Mouse (Mus musculus) limb, embryonic 13.5 days (tissue): ENCODE results near the gene Trem2. TPM values are rescaled to one million over a fixed set of nuclear protein-coding genes. Genes with fewer than 3 reads are reported as not detected.
"Not testable (repeated sequence)": the region's sequence is repeated elsewhere in the genome, so short reads cannot be mapped to it uniquely, and the experiment has no call there.

Source experiments
- ATAC-seq: fragments of 200-750 bp; cut with Nextera tagmentation; 2 replicates; pipeline ENCODE4 v1.8.0; 2017; ENCODE audit warnings: low read depth, moderate number of reproducible peaks, moderate TSS enrichment; ENCODE audit not compliant: low FRiP score
- H3K27ac ChIP-seq: fragments of 300-500 bp; sonication (generic); 2 replicates; pipeline ENCODE4 v1.5.1; 2015; ENCODE audit warnings: inconsistent platforms, mild to moderate bottlenecking, moderate library complexity
- H3K27me3 ChIP-seq: fragments of 300-500 bp; sonication (generic); 2 replicates; pipeline ENCODE4 v1.6.1; 2015; ENCODE audit warnings: mild to moderate bottlenecking, inconsistent platforms
- H3K36me3 ChIP-seq: fragments of 300-500 bp; sonication (generic); 2 replicates; pipeline ENCODE4 v1.6.1; 2015; ENCODE audit warnings: inconsistent platforms, mild to moderate bottlenecking, moderate library complexity
- H3K4me1 ChIP-seq: fragments of 300-500 bp; sonication (generic); 2 replicates; pipeline ENCODE4 v1.6.1; 2015; ENCODE audit warnings: inconsistent platforms
- H3K4me2 ChIP-seq: fragments of 300-500 bp; sonication (generic); replicated peaks from 2 replicates; pipeline ENCODE4 v1.6.1; 2015; ENCODE audit warnings: inconsistent platforms, mild to moderate bottlenecking, moderate library complexity
- H3K4me3 ChIP-seq: fragments of 300-500 bp; sonication (generic); 2 replicates; pipeline ENCODE4 v1.5.1; 2015; ENCODE audit warnings: moderate library complexity, mild to moderate bottlenecking, inconsistent platforms
- H3K9ac ChIP-seq: fragments of 300-500 bp; sonication (generic); 2 replicates; pipeline ENCODE4 v1.6.1; 2015; ENCODE audit warnings: mild to moderate bottlenecking, inconsistent platforms
- H3K9me3 ChIP-seq: fragments of 300-500 bp; sonication (generic); 2 replicates; pipeline ENCODE4 v1.6.1; 2016; ENCODE audit warnings: inconsistent platforms
- WGBS: fragments of 180-500 bp; shearing (Covaris S2); methylation state at CpG from one replicate; pipeline ENCODE4 v1.1.7; 2015; 5-methylcytosine and 5-hydroxymethylcytosine counted together
- polyA plus RNA-seq: library from polyadenylated mRNA; unstranded; fragments of >200 nt; fragmentation: Nextera tagmentation; extraction: Ambion mirVana; gene quantifications from 2 replicates; pipeline ENCODE4 v1.2.1, GENCODE M21; 2015

Gene Trem2
- polyA plus RNA-seq, 1 experiment from 2014 or later, result 3.6 TPM

DNA sequence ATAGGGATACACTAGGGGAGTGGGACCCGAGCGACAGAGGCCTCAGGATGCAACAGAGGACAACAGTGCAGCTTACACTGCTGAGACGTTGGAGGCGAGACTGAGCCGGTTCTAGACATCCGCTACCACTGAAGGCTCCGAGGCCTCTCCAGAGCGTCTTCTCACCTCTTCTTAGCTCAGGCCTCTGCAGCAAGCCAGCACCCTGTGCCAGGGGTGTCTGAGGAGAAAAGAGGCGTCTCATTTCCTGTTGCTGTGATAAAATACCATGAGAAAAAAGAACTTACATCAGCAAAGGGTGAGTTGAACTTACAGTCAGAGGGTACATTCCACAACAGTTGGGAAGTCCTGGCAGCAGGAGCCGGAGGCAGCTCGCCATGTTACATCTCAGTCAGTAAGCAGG, 20.6 kb upstream of the Trem2 start:
- no peaks in the 10 kb centered on the region for H3K9me3 ChIP-seq
- 83% methylated on average over 11 of the region's 11 CpGs for WGBS
- H3K4me1 ChIP-seq, result peaks cover 4% of the 10 kb centered on the region; the same call in 1 of the 2 replicates
- H3K27me3 ChIP-seq, result no peaks in the 10 kb centered on the region
- H3K9ac ChIP-seq, result no peak overlapping the region
- no peak overlapping the region for H3K27ac ChIP-seq
- no peak overlapping the region for H3K4me2 ChIP-seq
- H3K36me3 ChIP-seq, result no peaks in the 10 kb centered on the region
- H3K4me3 ChIP-seq, result no peak overlapping the region
- ATAC-seq, result no peak

DNA sequence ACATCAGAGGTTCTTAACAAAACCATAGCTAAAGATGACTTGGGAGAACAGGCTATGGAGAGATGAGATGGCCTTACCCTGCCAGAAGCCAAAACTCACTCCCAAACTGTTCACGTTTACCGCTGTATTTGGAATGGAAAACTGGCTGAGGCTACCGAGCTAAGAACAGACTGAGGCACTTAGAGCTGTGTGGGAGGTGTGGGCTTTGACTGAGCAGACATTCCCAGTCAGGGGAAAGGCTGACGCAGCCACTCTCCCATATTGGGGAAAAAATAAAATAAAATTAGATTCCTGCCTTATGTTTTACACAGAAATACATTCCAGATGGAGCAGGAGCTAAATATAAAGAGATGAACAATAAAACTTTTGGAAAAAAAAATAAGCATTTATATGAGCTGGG, 19.5 kb upstream of the Trem2 start:
- Histone ChIP-seq H3K27ac (peak overlapping the region; percentile 1; the same call in 1 of the 2 replicates), H3K9me3 (no peaks in the 10 kb centered on the region), H3K4me2 (no peak overlapping the region), H3K36me3 (no peaks in the 10 kb centered on the region), H3K4me1 (peaks cover 4% of the 10 kb centered on the region; the same call in 1 of the 2 replicates), H3K27me3 (no peaks in the 10 kb centered on the region), H3K4me3 (no peak overlapping the region), H3K9ac (no peak overlapping the region)
- peak; percentile 69 for ATAC-seq
- 43% methylated on average over 4 of the region's 4 CpGs for WGBS

DNA sequence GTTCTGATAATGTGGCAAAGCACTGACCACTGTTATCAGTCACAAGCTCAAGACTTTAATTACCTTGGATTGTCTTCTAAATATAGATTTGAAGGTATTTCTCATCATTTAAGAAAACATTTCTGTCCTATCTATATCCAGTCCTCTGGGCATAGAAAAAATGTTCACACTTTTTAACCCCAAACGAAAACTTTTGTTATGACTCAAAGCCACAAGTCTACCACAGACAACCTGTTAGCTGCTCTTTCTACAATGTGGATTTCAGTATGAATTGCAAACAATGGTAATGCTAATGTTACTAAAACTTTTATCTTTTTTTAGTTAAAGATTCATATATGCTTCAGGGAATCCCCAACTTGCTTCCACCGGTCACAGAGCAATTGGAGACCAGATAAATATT, 13.7 kb upstream of the Trem2 start:
- 85% methylated on average over 2 of the region's 2 CpGs for WGBS
- no peaks in the 10 kb centered on the region for H3K4me1 ChIP-seq
- no peak for ATAC-seq
- H3K4me2 ChIP-seq, result no peak overlapping the region
- no peak overlapping the region for H3K9ac ChIP-seq
- H3K27ac ChIP-seq, result no peak overlapping the region
- no peak overlapping the region for H3K4me3 ChIP-seq
- no peaks in the 10 kb centered on the region for H3K9me3 ChIP-seq
- no peaks in the 10 kb centered on the region for H3K27me3 ChIP-seq
- H3K36me3 ChIP-seq, result no peaks in the 10 kb centered on the region

DNA sequence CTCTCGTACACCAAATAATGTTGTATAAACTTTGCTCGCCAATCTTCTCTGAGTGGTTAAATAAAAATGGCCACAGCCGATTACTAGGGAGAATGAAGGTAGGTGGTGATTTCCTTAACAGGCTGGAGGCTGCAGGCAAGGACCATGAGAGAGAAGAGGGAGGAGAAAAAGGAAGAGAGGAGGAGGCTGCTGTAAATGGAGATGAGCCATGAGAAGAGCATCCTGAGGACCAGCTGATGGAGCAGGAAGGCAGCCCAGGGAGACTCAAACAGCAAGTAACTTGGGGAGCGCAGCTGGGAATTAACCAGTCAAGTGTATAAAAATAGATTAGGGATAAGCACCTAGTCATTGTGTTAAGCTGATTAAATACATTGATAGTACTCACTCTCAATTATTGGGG, 12.0 kb upstream of the Trem2 start:
- no peaks in the 10 kb centered on the region for H3K27me3 ChIP-seq
- H3K4me1 ChIP-seq, result no peaks in the 10 kb centered on the region
- no peak overlapping the region for H3K4me3 ChIP-seq

DNA sequence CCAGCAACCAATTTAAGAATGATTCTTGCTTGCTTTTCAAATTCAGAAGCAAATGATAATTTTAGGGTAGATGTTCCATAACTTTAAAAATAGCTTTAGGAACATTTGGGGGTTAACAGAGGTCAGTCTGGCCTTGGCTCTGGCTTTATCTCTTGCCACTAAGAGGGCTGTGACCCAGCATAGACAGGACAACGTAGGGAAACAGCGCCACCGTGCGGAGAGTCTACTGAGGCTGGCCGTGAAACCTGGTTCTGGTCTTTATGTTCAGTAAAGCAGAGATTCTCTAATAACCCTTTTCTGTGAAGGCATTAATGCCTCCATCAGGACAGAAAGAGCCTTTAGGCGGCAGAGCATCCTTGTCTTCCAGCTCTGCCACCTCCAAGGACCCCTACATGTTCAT, 9.3 kb upstream of the Trem2 start:
- H3K4me3 ChIP-seq, result no peak overlapping the region
- no peaks in the 10 kb centered on the region for H3K27me3 ChIP-seq
- under 1% methylated on average over 6 of the region's 6 CpGs for WGBS
- no peak overlapping the region for H3K9ac ChIP-seq
- no peak overlapping the region for H3K4me2 ChIP-seq
- ATAC-seq, result no peak
- H3K36me3 ChIP-seq, result no peaks in the 10 kb centered on the region
- H3K4me1 ChIP-seq, result no peaks in the 10 kb centered on the region
- H3K9me3 ChIP-seq, result no peaks in the 10 kb centered on the region
- no peak overlapping the region for H3K27ac ChIP-seq

More for the DNA sequence above, 12.0 kb upstream of the Trem2 start:
- no peak overlapping the region for H3K4me2 ChIP-seq
- no peak for ATAC-seq
- H3K9me3 ChIP-seq, result no peaks in the 10 kb centered on the region
- H3K9ac ChIP-seq, result no peak overlapping the region
- WGBS, result 94% methylated on average over 4 of the region's 4 CpGs
- no peaks in the 10 kb centered on the region for H3K36me3 ChIP-seq
- H3K27ac ChIP-seq, result no peak overlapping the region

DNA sequence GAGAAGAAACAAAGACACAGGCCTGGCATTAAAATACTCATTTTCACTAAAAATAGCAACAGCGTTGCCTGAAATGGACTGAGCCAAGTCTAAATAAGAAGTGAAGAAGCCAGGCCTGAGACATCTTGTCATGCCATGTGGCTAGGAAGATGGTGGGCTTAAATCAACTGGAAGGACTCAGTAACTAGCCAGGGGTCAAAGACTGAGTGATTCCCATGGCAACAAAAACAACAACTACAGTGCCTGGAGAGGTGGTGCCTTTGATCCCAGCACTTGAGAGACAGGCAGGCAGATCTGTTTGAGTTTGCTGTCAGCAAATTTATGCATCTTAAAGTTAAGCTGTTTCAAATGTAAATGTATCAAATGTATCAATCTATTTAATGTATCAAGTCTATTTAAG, 5.9 kb upstream of the Trem2 start:
- no peak for ATAC-seq
- Histone ChIP-seq H3K36me3 (no peaks in the 10 kb centered on the region), H3K4me3 (no peak overlapping the region), H3K9ac (no peak overlapping the region), H3K4me2 (no peak overlapping the region), H3K27ac (no peak overlapping the region), H3K9me3 (no peaks in the 10 kb centered on the region), H3K27me3 (no peaks in the 10 kb centered on the region), H3K4me1 (no peaks in the 10 kb centered on the region)
- 88% methylated on average over 1 of the region's 1 CpGs for WGBS

DNA sequence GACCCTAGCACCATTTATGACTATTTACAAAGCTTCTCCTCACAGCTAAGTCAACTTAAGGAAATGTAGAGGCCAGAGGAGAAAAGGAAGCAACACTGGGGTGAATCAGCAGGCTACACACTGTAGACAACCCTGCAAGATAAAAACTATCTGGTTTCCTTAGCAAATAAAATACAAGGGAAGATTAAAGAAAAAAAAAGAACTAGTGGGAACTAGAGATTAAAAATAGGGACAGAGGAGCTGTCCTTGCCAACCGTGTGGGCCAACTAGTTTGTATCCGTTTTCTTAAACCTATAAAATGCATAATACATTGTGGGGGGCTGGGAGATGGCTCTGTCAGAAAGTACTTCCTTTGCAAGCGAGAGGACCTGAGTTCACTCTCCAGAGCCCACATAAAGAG, 4.3 kb upstream of the Trem2 start:
- H3K4me2 ChIP-seq, result no peak overlapping the region
- H3K9me3 ChIP-seq, result no peaks in the 10 kb centered on the region
- H3K36me3 ChIP-seq, result no peaks in the 10 kb centered on the region
- H3K27me3 ChIP-seq, result no peaks in the 10 kb centered on the region
- H3K27ac ChIP-seq, result no peak overlapping the region
- WGBS, result 63% methylated on average over 3 of the region's 3 CpGs
- ATAC-seq, result no peak
- no peak overlapping the region for H3K4me3 ChIP-seq
- H3K9ac ChIP-seq, result no peak overlapping the region
- H3K4me1 ChIP-seq, result no peaks in the 10 kb centered on the region

DNA sequence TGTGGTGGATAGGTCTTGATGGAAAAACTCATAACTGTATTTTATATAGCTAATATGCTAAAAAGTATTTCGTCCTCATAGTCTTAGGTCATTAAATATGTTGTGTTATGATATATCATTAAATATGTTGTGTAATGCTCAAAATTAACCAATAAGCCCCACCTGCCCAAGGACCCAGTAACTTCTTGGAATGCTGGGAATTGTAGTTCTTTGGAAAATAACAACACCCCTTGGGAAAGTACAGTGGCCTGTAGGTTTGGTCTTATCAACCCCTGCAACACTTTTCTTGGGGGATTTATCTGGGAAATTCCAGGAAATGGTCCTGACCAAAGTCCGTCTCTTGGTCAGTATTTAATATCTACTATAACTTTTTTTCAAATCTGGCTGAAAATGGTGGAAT, 3.1 kb upstream of the Trem2 start:
- H3K27ac ChIP-seq, result no peak overlapping the region
- H3K4me1 ChIP-seq, result no peaks in the 10 kb centered on the region
- no peak overlapping the region for H3K9ac ChIP-seq
- H3K9me3 ChIP-seq, result no peaks in the 10 kb centered on the region
- no peaks in the 10 kb centered on the region for H3K36me3 ChIP-seq
- no peak overlapping the region for H3K4me2 ChIP-seq
- H3K4me3 ChIP-seq, result no peak overlapping the region
- no peaks in the 10 kb centered on the region for H3K27me3 ChIP-seq
- no peak for ATAC-seq
- 79% methylated on average over 2 of the region's 2 CpGs for WGBS

DNA sequence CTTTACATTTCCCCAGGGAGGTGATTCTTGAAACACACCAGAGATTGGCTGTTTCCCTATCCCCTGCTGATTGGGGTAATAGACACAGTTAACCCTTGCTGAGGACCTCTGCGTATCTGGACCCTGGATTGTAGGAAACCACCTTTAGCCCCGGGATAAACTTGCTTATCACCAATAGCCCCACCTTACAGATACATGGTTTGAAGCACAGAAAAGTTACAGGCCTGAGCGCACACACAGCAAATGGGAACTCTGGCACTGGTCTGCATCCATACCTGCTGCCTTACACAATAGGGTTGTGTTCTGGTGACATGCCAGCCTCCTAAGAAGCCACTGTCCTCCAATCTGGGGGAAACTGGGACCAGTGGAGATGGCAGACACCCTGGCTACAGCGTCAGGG, 377 bp upstream of the Trem2 start:
- Histone ChIP-seq H3K27me3 (no peaks in the 10 kb centered on the region), H3K4me2 (no peak overlapping the region), H3K27ac (no peak overlapping the region), H3K4me3 (no peak overlapping the region), H3K9me3 (no peaks in the 10 kb centered on the region), H3K9ac (no peak overlapping the region), H3K4me1 (no peaks in the 10 kb centered on the region), H3K36me3 (no peaks in the 10 kb centered on the region)
- 79% methylated on average over 4 of the region's 4 CpGs for WGBS
- no peak for ATAC-seq

DNA sequence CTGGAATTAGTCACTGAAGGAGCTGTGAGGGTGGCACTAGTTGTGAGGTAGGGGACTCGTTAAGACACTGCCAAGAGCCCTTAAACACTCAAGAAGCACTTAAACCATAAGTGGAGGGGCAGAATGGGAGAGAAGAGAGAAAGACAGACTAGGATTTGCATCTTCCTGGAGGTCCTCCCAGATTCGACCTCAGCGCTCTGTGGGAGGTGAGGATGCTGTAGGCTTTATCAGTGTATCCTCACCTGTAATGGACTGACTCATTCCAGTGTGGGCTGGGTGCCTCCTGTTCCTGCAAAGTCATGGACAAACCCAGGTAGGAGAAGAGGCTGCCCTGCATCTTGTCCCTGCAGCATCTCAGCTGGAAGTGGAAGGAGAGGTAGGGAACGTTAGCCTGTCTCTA, 633 bp downstream of the Trem2 start:
- Histone ChIP-seq H3K9me3 (no peaks in the 10 kb centered on the region), H3K27me3 (no peaks in the 10 kb centered on the region), H3K27ac (no peak overlapping the region), H3K36me3 (no peaks in the 10 kb centered on the region), H3K4me3 (no peak overlapping the region), H3K4me1 (no peaks in the 10 kb centered on the region), H3K4me2 (no peak overlapping the region), H3K9ac (no peak overlapping the region)
- no peak for ATAC-seq
- WGBS, result 58% methylated on average over 4 of the region's 4 CpGs

DNA sequence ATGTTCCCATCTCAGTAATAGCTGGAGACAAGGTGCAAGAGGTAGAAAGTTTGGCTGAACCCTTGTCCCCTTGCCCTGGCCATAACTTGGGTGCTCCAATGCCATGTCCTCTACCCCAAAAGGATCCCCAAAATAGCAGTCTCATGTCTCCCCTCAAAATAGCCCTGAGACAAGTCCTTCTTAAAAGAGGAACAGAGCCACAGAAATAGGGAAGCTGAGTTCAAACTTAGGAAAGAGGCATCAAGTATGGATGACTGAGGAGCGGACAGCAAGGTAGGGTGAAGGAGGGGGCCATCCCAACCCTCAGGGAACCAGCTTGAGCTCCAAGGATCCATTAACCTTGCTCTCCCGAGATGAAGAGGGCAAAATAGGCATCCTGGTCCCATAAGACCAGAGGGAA, 1.1 kb downstream of the Trem2 start:
- no peak overlapping the region for H3K4me2 ChIP-seq
- no peak overlapping the region for H3K9ac ChIP-seq
- H3K27me3 ChIP-seq, result no peaks in the 10 kb centered on the region
- 70% methylated on average over 2 of the region's 2 CpGs for WGBS
- no peak for ATAC-seq
- H3K36me3 ChIP-seq, result no peaks in the 10 kb centered on the region
- no peak overlapping the region for H3K4me3 ChIP-seq
- no peaks in the 10 kb centered on the region for H3K9me3 ChIP-seq
- H3K27ac ChIP-seq, result no peak overlapping the region
- H3K4me1 ChIP-seq, result no peaks in the 10 kb centered on the region

DNA sequence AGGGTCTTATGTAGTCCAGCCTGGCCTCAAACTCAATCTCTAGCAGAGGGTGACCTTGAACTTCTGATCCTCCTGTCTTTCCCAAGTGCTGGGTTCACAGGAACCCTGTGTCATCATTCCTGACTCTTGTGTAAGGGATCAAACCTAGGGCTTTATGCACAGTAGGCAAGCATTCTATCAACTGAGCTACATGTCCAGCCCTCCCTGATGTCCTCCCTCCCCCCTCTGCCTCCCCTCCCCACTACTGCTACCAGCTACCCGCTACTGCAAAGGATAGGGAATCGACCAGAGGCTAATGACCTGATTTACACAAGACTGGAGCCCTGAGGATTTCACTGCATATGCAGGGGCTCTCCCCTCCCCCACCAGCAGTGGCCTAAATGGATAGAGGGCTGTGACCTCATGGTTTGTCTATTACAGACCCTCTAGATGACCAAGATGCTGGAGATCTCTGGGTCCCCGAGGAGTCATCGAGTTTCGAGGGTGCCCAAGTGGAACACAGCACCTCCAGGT, 4.5 kb downstream of the Trem2 start:
- WGBS, result 71% methylated on average over 5 of the region's 5 CpGs
- H3K27me3 ChIP-seq, result no peaks in the 10 kb centered on the region
- H3K9ac ChIP-seq, result no peak overlapping the region
- no peaks in the 10 kb centered on the region for H3K36me3 ChIP-seq
- no peak overlapping the region for H3K4me3 ChIP-seq
- no peak overlapping the region for H3K4me2 ChIP-seq
- no peaks in the 10 kb centered on the region for H3K9me3 ChIP-seq
- no peak for ATAC-seq
- H3K4me1 ChIP-seq, result no peaks in the 10 kb centered on the region
- no peak overlapping the region for H3K27ac ChIP-seq

DNA sequence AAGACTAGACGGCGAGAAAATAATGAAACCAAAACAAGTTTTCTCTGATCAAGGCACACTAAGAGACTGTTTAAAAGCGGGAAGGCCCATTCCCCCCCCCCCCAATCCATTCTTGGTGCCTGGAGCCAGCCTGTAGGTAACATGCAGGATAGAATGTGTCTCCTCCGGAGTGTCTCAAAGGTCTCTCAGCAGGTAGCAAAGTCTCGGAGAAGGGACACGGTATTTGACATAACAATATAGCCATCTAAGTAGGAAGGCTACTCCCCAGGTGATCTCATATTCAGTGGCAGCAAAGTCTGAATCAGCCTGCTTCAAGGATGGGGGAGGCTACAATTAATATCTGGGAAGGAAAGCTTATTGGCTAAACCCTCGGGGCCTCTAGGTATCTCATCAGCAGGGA, 6.8 kb downstream of the Trem2 start:
- H3K9me3 ChIP-seq, H3K27ac ChIP-seq, H3K4me1 ChIP-seq, H3K4me2 ChIP-seq, ATAC-seq, H3K36me3 ChIP-seq, H3K9ac ChIP-seq, H3K4me3 ChIP-seq, H3K27me3 ChIP-seq: not testable (repeated sequence)
- WGBS, result 82% methylated on average over 7 of the region's 7 CpGs
